Mouse (Mus musculus) E14TG2a.4 (cell line): ENCODE data around the gene Zfp607a.

Experiments
- CTCF ChIP-seq: conservative IDR thresholded peaks from 2 replicates; pipeline ENCODE4 v1.5.1; 2014; ENCODE audit warnings: low read length
- NANOG ChIP-seq: IDR thresholded peaks from 2 replicates; pipeline ENCODE4 v1.6.1; 2014; ENCODE audit warnings: borderline replicate concordance, low read length, mixed read lengths
- POU5F1 ChIP-seq: IDR thresholded peaks from 2 replicates; pipeline ENCODE4 v1.6.1; 2014; ENCODE audit warnings: low read length, borderline replicate concordance

- TF ChIP-seq CTCF, result no peak
- TF ChIP-seq NANOG, result no peak
- no peak for TF ChIP-seq POU5F1
These were observed 17.7 kb upstream of the Zfp607a start for GRCm38 (mm10) chr7:27839596-27839995.
